Mouse (Mus musculus) thymus, adult 2 months (tissue): Measurements from ENCODE around the gene Neurod2. TPM values are rescaled to one million over a fixed set of nuclear protein-coding genes. Genes with fewer than 3 reads are reported as not detected.

ENCODE experiments used
- DNase-seq: peaks from one replicate; pipeline ENCODE4 v3.0.0; 2021
- H3K27ac ChIP-seq: fragments of 200-500 bp; 2 replicates; pipeline ENCODE4 v1.5.1; 2012; ENCODE audit warnings: low read length, control low read depth; ENCODE audit not compliant: control insufficient read depth, insufficient read depth
- H3K27me3 ChIP-seq: fragments of 200-500 bp; 2 replicates; pipeline ENCODE4 v1.6.1; 2012; ENCODE audit warnings: mild to moderate bottlenecking, low read length, moderate library complexity, mixed read lengths; ENCODE audit not compliant: control insufficient read depth, insufficient read depth
- H3K36me3 ChIP-seq: fragments of 200-500 bp; 2 replicates; pipeline ENCODE4 v1.6.1; 2012; ENCODE audit warnings: mild to moderate bottlenecking, low read length, moderate library complexity; ENCODE audit not compliant: control insufficient read depth, insufficient read depth
- H3K4me1 ChIP-seq: fragments of 200-500 bp; replicated peaks from 2 replicates; pipeline ENCODE4 v1.6.1; 2012; ENCODE audit warnings: low read length; ENCODE audit not compliant: control insufficient read depth, insufficient read depth
- H3K4me3 ChIP-seq: fragments of 200-500 bp; 2 replicates; pipeline ENCODE4 v1.5.1; 2012; ENCODE audit warnings: mild to moderate bottlenecking, low read length, control low read depth, moderate library complexity; ENCODE audit not compliant: control insufficient read depth, insufficient read depth
- CTCF ChIP-seq: fragments of 200-500 bp; IDR thresholded peaks from 2 replicates; pipeline ENCODE4 v1.5.1; 2012; ENCODE audit warnings: mild to moderate bottlenecking, control low read depth, low read length, moderate library complexity, borderline replicate concordance; ENCODE audit not compliant: control insufficient read depth, poor library complexity, insufficient read depth; ENCODE audit errors: extremely low read depth
- POLR2A ChIP-seq: fragments of 200-500 bp; IDR thresholded peaks from 2 replicates; pipeline ENCODE4 v1.6.1; 2012; ENCODE audit warnings: mild to moderate bottlenecking, low read length, control low read depth, moderate library complexity; ENCODE audit not compliant: control insufficient read depth, poor library complexity, insufficient read depth; ENCODE audit errors: extremely low read depth
- WGBS: fragments of 180-500 bp; shearing (Covaris S2); methylation state at CpG from one replicate; pipeline ENCODE4 v1.1.7; 2018; 5-methylcytosine and 5-hydroxymethylcytosine counted together
- polyA plus RNA-seq: library from polyadenylated mRNA; depleted of rRNA; stranded (reverse); fragments of >200 nt; gene quantifications from 2 replicates; pipeline ENCODE4 v1.2.3, GENCODE M21; 2012

The Neurod2 gene
- polyA plus RNA-seq, 1 experiment: 0.12 TPM

- DNase-seq: no peak
- Histone ChIP-seq H3K27me3 (peaks cover 40% of the 10 kb centered on the region), H3K4me1 (peaks cover 11% of the 10 kb centered on the region), H3K27ac (no peak overlapping the region), H3K36me3 (no peaks in the 10 kb centered on the region), H3K4me3 (no peak overlapping the region)
- 3% methylated on average over 43 of the region's 57 CpGs for WGBS
- TF ChIP-seq CTCF: no peak
- no peak for TF ChIP-seq POLR2A
Observed at GRCm38 (mm10) chr11:98338507-98338961, 9.1 kb upstream of the Neurod2 start.

DNA sequence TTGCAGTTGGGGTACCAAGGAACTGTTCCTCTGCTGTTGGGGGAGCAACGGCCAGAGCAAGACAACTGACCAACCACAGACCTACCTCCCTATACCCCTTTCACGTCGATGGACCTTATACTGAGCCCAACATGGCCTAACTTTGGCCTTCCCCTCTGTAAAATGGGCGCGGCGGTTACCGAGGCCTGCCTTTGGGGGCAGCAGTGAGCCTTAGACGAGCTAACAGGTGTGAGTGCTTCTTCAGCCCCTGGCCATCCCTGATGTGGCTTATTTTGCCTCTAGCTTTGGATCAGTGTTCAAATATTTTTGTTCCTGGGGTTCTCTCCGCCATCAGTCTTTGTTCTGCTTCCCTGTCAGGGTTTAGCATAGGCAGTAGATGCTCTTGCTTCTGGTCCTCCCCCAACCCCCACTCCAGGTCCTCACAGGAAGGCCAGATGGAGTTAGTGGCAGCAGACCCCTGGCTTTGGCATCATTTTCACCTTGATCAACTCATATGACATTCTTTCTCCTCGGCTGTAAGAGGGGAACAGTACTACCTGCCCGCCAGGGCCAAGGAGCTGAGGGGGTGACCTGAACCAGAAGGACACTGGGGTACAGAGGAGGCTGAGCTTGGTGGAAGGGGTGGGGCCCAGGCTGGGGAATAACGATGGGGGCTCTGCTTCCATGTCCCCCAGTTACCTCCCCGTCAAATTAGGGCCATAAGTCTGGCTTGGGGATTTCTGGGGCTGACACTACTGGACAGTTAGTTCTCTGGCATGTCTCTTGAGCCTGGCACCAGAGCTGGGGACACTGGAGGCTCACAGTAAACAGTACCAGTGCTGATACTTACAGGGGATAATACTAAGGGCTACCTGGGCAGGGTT, 7.0 kb upstream of the Neurod2 start:
- H3K4me1 ChIP-seq: peaks cover 8% of the 10 kb centered on the region
- H3K4me3 ChIP-seq: no peak overlapping the region
- no peaks in the 10 kb centered on the region for H3K36me3 ChIP-seq
- no peak for TF ChIP-seq POLR2A
- TF ChIP-seq CTCF: peak; percentile 38; the same call in 1 of the 2 replicates
- H3K27ac ChIP-seq: no peak overlapping the region
- no peak for DNase-seq
- peaks cover 48% of the 10 kb centered on the region for H3K27me3 ChIP-seq
- 29% methylated on average over 13 of the region's 13 CpGs for WGBS

DNA sequence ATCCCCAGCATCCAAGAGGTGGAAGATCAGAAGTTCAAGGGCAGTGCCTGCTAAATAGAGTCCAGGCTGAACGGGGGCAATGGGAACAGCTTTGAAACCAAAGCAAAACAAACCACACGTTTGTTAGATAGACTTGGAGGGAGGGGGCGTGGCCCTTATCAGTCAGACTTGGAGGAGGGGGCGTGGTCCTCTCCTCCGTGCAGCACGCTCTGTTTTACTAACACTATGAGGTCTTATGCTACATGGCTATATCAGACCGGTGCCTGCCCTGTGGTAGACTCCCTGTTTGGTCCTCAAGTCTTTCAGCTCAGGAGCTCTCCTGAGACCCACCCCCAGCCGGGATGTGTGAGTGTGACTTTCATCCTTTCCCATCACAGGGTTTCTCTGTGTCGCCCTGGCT, 5.8 kb upstream of the Neurod2 start:
- Histone ChIP-seq H3K27ac (no peak overlapping the region), H3K4me1 (peaks cover 8% of the 10 kb centered on the region), H3K4me3 (no peak overlapping the region), H3K27me3 (peaks cover 54% of the 10 kb centered on the region), H3K36me3 (no peaks in the 10 kb centered on the region)
- no peak for DNase-seq
- WGBS: 17% methylated on average over 9 of the region's 9 CpGs
- TF ChIP-seq POLR2A (no peak), CTCF (no peak)

GRCm38 (mm10) chr11:98333981-98334741, 4.7 kb upstream of the Neurod2 start:
- no peak for DNase-seq
- Histone ChIP-seq H3K4me3 (no peak overlapping the region), H3K36me3 (no peaks in the 10 kb centered on the region), H3K27ac (no peak overlapping the region), H3K4me1 (peaks cover 8% of the 10 kb centered on the region), H3K27me3 (peaks cover 52% of the 10 kb centered on the region)
- TF ChIP-seq CTCF: no peak
- TF ChIP-seq POLR2A: no peak
- 7% methylated on average over 40 of the region's 41 CpGs for WGBS

GRCm38 (mm10) chr11:98333263-98333696, 3.8 kb upstream of the Neurod2 start:
- TF ChIP-seq POLR2A (no peak), CTCF (no peak)
- no peak for DNase-seq
- Histone ChIP-seq H3K36me3 (no peaks in the 10 kb centered on the region), H3K27me3 (peaks cover 57% of the 10 kb centered on the region), H3K4me3 (no peak overlapping the region), H3K4me1 (peaks cover 8% of the 10 kb centered on the region), H3K27ac (no peak overlapping the region)
- WGBS: 82% methylated on average over 10 of the region's 10 CpGs

- Histone ChIP-seq H3K4me3 (no peak overlapping the region), H3K36me3 (no peaks in the 10 kb centered on the region), H3K4me1 (peaks cover 8% of the 10 kb centered on the region), H3K27me3 (peaks cover 60% of the 10 kb centered on the region), H3K27ac (no peak overlapping the region)
- no peak for TF ChIP-seq POLR2A
- no peak for TF ChIP-seq CTCF
- 84% methylated on average over 4 of the region's 4 CpGs for WGBS
- no peak for DNase-seq
Observed at GRCm38 (mm10) chr11:98332841-98333240, 3.4 kb upstream of the Neurod2 start.
